Mouse (Mus musculus) mouse trophoblast stem cell (cell line): ENCODE results near the gene Olfr32.
"Not testable (repeated sequence)": the region's sequence is repeated elsewhere in the genome, so short reads cannot be mapped to it uniquely, and the experiment has no call there.

Experiments
- in situ Hi-C, 2 experiments: fragments of 300-500 bp; cut with MseI, MboI; formaldehyde crosslinking; loops; 2 replicates in 1 of 2; 3 replicates in 1 of 2; pipeline ENCODE4 v1.15.1; 2025

Gene Olfr32

GRCm38 (mm10) chr2:90142196-90142595 lies at the start of gene Olfr32:
TSS of gene Olfr32 (minus strand) at chr2:90142296.
- in situ Hi-C loops = no loop called here

- in situ Hi-C loops = not testable (repeated sequence)
Observed at GRCm38 (mm10) chr2:90187082-90187481, 45.0 kb upstream of the Olfr32 start.

GRCm38 (mm10) chr2:90186082-90186481 lies 44.0 kb upstream of the Olfr32 start:
- in situ Hi-C loops = not testable (repeated sequence)

- in situ Hi-C loops = no loop called here
Observed at GRCm38 (mm10) chr2:90153916-90154315, 11.8 kb upstream of the Olfr32 start.

GRCm38 (mm10) chr2:90152991-90153390 lies 10.9 kb upstream of the Olfr32 start, which contains the start of gene Olfr1270:
TSS of gene Olfr1270 (minus strand) at chr2:90153091.
- in situ Hi-C loops = no loop called here

- in situ Hi-C loops = no loop called here
Observed at GRCm38 (mm10) chr2:90121312-90121711, 20.8 kb downstream of the Olfr32 start, which contains the start of gene Olfr1269. TSS of gene Olfr1269 (minus strand) at chr2:90121412.
